32 mouse cellular contexts compared by ENCODE assay signal in the genomic region with DNA sequence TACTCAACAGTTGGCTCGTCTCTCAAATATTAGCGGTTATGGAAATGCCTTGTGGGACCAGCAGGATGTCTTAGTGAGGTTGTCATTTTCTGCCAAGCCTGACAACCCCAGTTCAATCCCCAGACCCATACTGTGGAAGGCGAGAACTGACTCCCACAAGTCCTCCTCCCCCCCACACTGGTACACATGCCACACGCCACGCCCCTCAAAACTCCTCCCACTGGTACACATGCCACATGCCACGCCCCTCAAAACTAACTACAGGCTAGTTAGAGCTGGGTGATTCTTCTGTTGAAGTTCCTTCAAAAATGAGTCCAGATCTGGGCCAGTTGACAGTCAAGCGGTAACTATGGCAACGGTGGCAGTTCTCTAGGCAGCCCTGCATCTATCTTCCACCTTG. TPM values are rescaled to one million over a fixed set of nuclear protein-coding genes. Genes with fewer than 3 reads are reported as not detected.
DNase-seq lines count a peak whose midpoint lies in the region; ATAC-seq and TF ChIP-seq lines count a peak whose summit lies in the region.
"Had no signal": no experiment of that assay in that cellular context is flagged by ENCODE, and none has a peak within 500 bp of the region (broad histone marks: within the 10 kb centered on the region; RNA-seq: fewer than 3 reads in every experiment).

No protein-coding gene starts in this region.

- H3K9ac ChIP-seq in intestine, embryonic 14.5 days (ENCODE audit: low read length) = no peak overlapping the region
- no peak overlapping the region for H3K9ac ChIP-seq in intestine, embryonic 16.5 days (ENCODE audit: low read depth, low read length)
- H3K9ac ChIP-seq in midbrain, embryonic 11.5 days (ENCODE audit: low read length) = no peak overlapping the region
- H3K9ac ChIP-seq in midbrain, embryonic 16.5 days (ENCODE audit: low read depth, low read length) = no peak overlapping the region
- H3K9ac ChIP-seq in stomach, postnatal 0 days (ENCODE audit: low read length) = no peak overlapping the region
- H3K9ac ChIP-seq: embryonic facial prominence, embryonic 12.5 days; forebrain, embryonic 15.5 days; hindbrain, embryonic 12.5 days; limb, embryonic 12.5 days; liver, embryonic 12.5 days; neural tube, embryonic 13.5 days had no signal

- no peaks in the 10 kb centered on the region for H3K27me3 ChIP-seq in intestine, embryonic 14.5 days (replicated peaks; ENCODE audit: control insufficient read depth, insufficient read depth, low read length)
- no peaks in the 10 kb centered on the region for H3K27me3 ChIP-seq in intestine, embryonic 16.5 days (replicated peaks; ENCODE audit: control insufficient read depth, insufficient read depth, low read length)
- no peaks in the 10 kb centered on the region for H3K27me3 ChIP-seq in midbrain, embryonic 11.5 days (ENCODE audit: control insufficient read depth, insufficient read depth, low read length)
- no peaks in the 10 kb centered on the region for H3K27me3 ChIP-seq in midbrain, embryonic 16.5 days (ENCODE audit: control insufficient read depth, insufficient read depth, low read depth, low read length)
- H3K27me3 ChIP-seq in stomach, postnatal 0 days (ENCODE audit: control insufficient read depth, insufficient read depth, low read length) = no peaks in the 10 kb centered on the region
- H3K27me3 ChIP-seq: embryonic facial prominence, embryonic 12.5 days; forebrain, embryonic 15.5 days; hindbrain, embryonic 12.5 days; limb, embryonic 12.5 days; liver, embryonic 12.5 days; neural tube, embryonic 13.5 days had no signal

- no peak overlapping the region for H3K27ac ChIP-seq in intestine, embryonic 14.5 days (ENCODE audit: low read depth)
- no peak overlapping the region for H3K27ac ChIP-seq in intestine, embryonic 16.5 days (ENCODE audit: low read length)
- no peak overlapping the region for H3K27ac ChIP-seq in midbrain, embryonic 11.5 days (ENCODE audit: low read depth, low read length)
- H3K27ac ChIP-seq in midbrain, embryonic 16.5 days (ENCODE audit: low read length) = no peak overlapping the region
- H3K27ac ChIP-seq in stomach, postnatal 0 days (replicated peaks) = no peak overlapping the region
- H3K27ac ChIP-seq: embryonic facial prominence, embryonic 12.5 days; forebrain, embryonic 10.5 days; forebrain, embryonic 15.5 days; hindbrain, embryonic 12.5 days; limb, embryonic 12.5 days; liver, embryonic 12.5 days; neural tube, embryonic 13.5 days had no signal

- H3K4me1 ChIP-seq in intestine, embryonic 14.5 days (replicated peaks; ENCODE audit: control insufficient read depth, insufficient read depth, low read length) = no peaks in the 10 kb centered on the region
- H3K4me1 ChIP-seq in intestine, embryonic 16.5 days (ENCODE audit: control insufficient read depth, insufficient read depth, low read length) = no peaks in the 10 kb centered on the region
- no peaks in the 10 kb centered on the region for H3K4me1 ChIP-seq in midbrain, embryonic 11.5 days (ENCODE audit: control insufficient read depth, insufficient read depth, low read length)
- no peaks in the 10 kb centered on the region for H3K4me1 ChIP-seq in midbrain, embryonic 16.5 days (ENCODE audit: control insufficient read depth, insufficient read depth, low read length)
- H3K4me1 ChIP-seq in stomach, postnatal 0 days (replicated peaks; ENCODE audit: control insufficient read depth, insufficient read depth) = no peaks in the 10 kb centered on the region
- H3K4me1 ChIP-seq: embryonic facial prominence, embryonic 12.5 days; forebrain, embryonic 10.5 days; forebrain, embryonic 15.5 days; hindbrain, embryonic 12.5 days; limb, embryonic 12.5 days; liver, embryonic 12.5 days; neural tube, embryonic 13.5 days had no signal

- TF ChIP-seq EP300 in stomach, postnatal 0 days (optimal IDR thresholded peaks at IDR 0.05) = no peak

- peaks cover 77% of the 10 kb centered on the region for H3K36me3 ChIP-seq in intestine, embryonic 14.5 days (ENCODE audit: control insufficient read depth, insufficient read depth, low read length)
- peaks cover 20% of the 10 kb centered on the region for H3K36me3 ChIP-seq in intestine, embryonic 16.5 days (ENCODE audit: control insufficient read depth, insufficient read depth, low read length)
- peaks cover 25% of the 10 kb centered on the region for H3K36me3 ChIP-seq in midbrain, embryonic 11.5 days (ENCODE audit: control insufficient read depth, insufficient read depth, low read length)
- peaks cover 36% of the 10 kb centered on the region for H3K36me3 ChIP-seq in midbrain, embryonic 16.5 days (ENCODE audit: control insufficient read depth, insufficient read depth, low read length)
- H3K36me3 ChIP-seq in stomach, postnatal 0 days (ENCODE audit: control insufficient read depth, insufficient read depth, low read length) = peaks cover 17% of the 10 kb centered on the region

- no peak for TF ChIP-seq CTCF in stomach, postnatal 0 days (IDR thresholded peaks at IDR 0.05; ENCODE audit: low read depth)

- H3K4me3 ChIP-seq in intestine, embryonic 14.5 days (ENCODE audit: low read depth, low read length) = no peak overlapping the region
- H3K4me3 ChIP-seq in intestine, embryonic 16.5 days (ENCODE audit: low read length) = no peak overlapping the region
- H3K4me3 ChIP-seq in midbrain, embryonic 11.5 days (ENCODE audit: low read depth, low read length) = no peak overlapping the region
- H3K4me3 ChIP-seq in midbrain, embryonic 16.5 days (ENCODE audit: low read depth, low read length) = no peak overlapping the region
- H3K4me3 ChIP-seq in stomach, postnatal 0 days (ENCODE audit: low read depth, low read length) = no peak overlapping the region
- H3K4me3 ChIP-seq: embryonic facial prominence, embryonic 12.5 days; forebrain, embryonic 10.5 days; forebrain, embryonic 15.5 days; hindbrain, embryonic 12.5 days; limb, embryonic 12.5 days; liver, embryonic 12.5 days; neural tube, embryonic 13.5 days had no signal

- H3K9me3 ChIP-seq in intestine, embryonic 14.5 days (ENCODE audit: control insufficient read depth, low read length) = no peaks in the 10 kb centered on the region
- H3K9me3 ChIP-seq in intestine, embryonic 16.5 days (ENCODE audit: control insufficient read depth, low read length) = no peaks in the 10 kb centered on the region
- no peaks in the 10 kb centered on the region for H3K9me3 ChIP-seq in midbrain, embryonic 11.5 days (ENCODE audit: control insufficient read depth, low read length)
- no peaks in the 10 kb centered on the region for H3K9me3 ChIP-seq in midbrain, embryonic 16.5 days (replicated peaks; ENCODE audit: control insufficient read depth, low read length, poor library complexity, severe bottlenecking)
- H3K9me3 ChIP-seq in stomach, postnatal 0 days (ENCODE audit: control insufficient read depth, low read length) = no peaks in the 10 kb centered on the region
- H3K9me3 ChIP-seq: embryonic facial prominence, embryonic 12.5 days; forebrain, embryonic 10.5 days; forebrain, embryonic 15.5 days; G1E; hindbrain, embryonic 12.5 days; limb, embryonic 12.5 days; liver, embryonic 12.5 days; neural tube, embryonic 13.5 days had no signal

- 0 out of 2 replicates have a peak, but pooled peaks have one; percentile 58 for ATAC-seq in intestine, embryonic 14.5 days (replicated peaks; ENCODE audit: low FRiP score, low TSS enrichment, low read depth)
- no peak for ATAC-seq in intestine, embryonic 16.5 days
- no peak for ATAC-seq in midbrain, embryonic 11.5 days (ENCODE audit: low FRiP score)
- no peak for ATAC-seq in midbrain, embryonic 16.5 days
- 0 out of 2 replicates have a peak, but pooled peaks have one; percentile 28 for ATAC-seq in granulocyte monocyte progenitor cell, adult 5-6 weeks (replicated peaks; ENCODE audit: poor library complexity, severe bottlenecking)
- no peak for ATAC-seq in stomach, postnatal 0 days (ENCODE audit: low FRiP score, low TSS enrichment)
- ATAC-seq in erythroid progenitor cell, adult 5-6 weeks (replicated peaks; ENCODE audit: low FRiP score, poor library complexity, severe bottlenecking) = no peak
- ATAC-seq: forebrain, embryonic 15.5 days; liver, embryonic 12.5 days; lung, postnatal 0 days had no signal

- no peak overlapping the region for H3K4me2 ChIP-seq in intestine, embryonic 14.5 days (ENCODE audit: low read length)
- H3K4me2 ChIP-seq in intestine, embryonic 16.5 days (ENCODE audit: low read depth, low read length) = no peak overlapping the region
- no peak overlapping the region for H3K4me2 ChIP-seq in midbrain, embryonic 11.5 days
- H3K4me2 ChIP-seq in midbrain, embryonic 16.5 days (ENCODE audit: low read length) = no peak overlapping the region
- H3K4me2 ChIP-seq in stomach, postnatal 0 days (replicated peaks; ENCODE audit: low read depth) = no peak overlapping the region
- H3K4me2 ChIP-seq: embryonic facial prominence, embryonic 12.5 days; forebrain, embryonic 15.5 days; heart, embryonic 11.5 days; hindbrain, embryonic 12.5 days; limb, embryonic 12.5 days; liver, embryonic 12.5 days; neural tube, embryonic 13.5 days had no signal

- no peak for DNase-seq in intestine, embryonic 14.5 days (ENCODE audit: low spot score)
- peak; percentile 81 for DNase-seq in midbrain, embryonic 11.5 days (ENCODE audit: low spot score, missing footprints)
- DNase-seq in stomach, postnatal 0 days (ENCODE audit: low spot score) = peak; percentile 26
- DNase-seq: adrenal gland, postnatal 10 days; B cell, adult 2 months; cerebellum, adult 11 months; cerebellum, adult 9-10 months; cerebellum, postnatal 36 days; gastrocnemius, postnatal 10 days; heart, postnatal 36 days; kidney, adult 8-10 months; kidney, postnatal 10 days; layer of hippocampus, adult 9-11 months; lung, adult 18-20 months; lung, postnatal 4 days; right cerebral cortex, postnatal 14 days; thymus, adult 18-20 months; thymus, postnatal 25 days had no signal

- WGBS in intestine, embryonic 14.5 days = 96% methylated on average over 8 of the region's 8 CpGs
- WGBS in intestine, embryonic 16.5 days = 90% methylated on average over 8 of the region's 8 CpGs
- WGBS in midbrain, embryonic 11.5 days = 92% methylated on average over 8 of the region's 8 CpGs
- WGBS in midbrain, embryonic 16.5 days = 92% methylated on average over 8 of the region's 8 CpGs
- 95% methylated on average over 8 of the region's 8 CpGs for WGBS in stomach, postnatal 0 days

RNA-seq across cellular contexts. Expression of a gene that starts 16.5 kb away (rescaled TPM):
- polyA plus RNA-seq in intestine, embryonic 14.5 days (2014; fragmentation: Nextera tagmentation; extraction: Ambion mirVana) = 152 and 162 TPM in 2 replicates
- 102 TPM in 2 replicates for polyA plus RNA-seq in intestine, embryonic 16.5 days (2015; fragmentation: Nextera tagmentation; extraction: Ambion mirVana)
- polyA plus RNA-seq in midbrain, embryonic 11.5 days (2014; fragmentation: Nextera tagmentation; extraction: Ambion mirVana) = 340 and 352 TPM in 2 replicates
- 147 and 161 TPM in 2 replicates for polyA plus RNA-seq in midbrain, embryonic 16.5 days (2015; fragmentation: Nextera tagmentation; extraction: Ambion mirVana)
- total RNA-seq in granulocyte monocyte progenitor cell, adult 5-6 weeks (2014; fragmentation: Nextera tagmentation) = 48.9 and 76.4 TPM in 2 replicates
- 97.3 and 102 TPM in 2 replicates for total RNA-seq in granulocyte monocyte progenitor cell, adult 5-6 weeks (2017)
- polyA plus RNA-seq in stomach, postnatal 0 days (2015; fragmentation: Nextera tagmentation; extraction: Ambion mirVana) = 56.9 and 60.2 TPM in 2 replicates
- 12.6 and 25.2 TPM in 2 replicates for total RNA-seq in erythroid progenitor cell, adult 5-6 weeks (2015; ENCODE audit: low replicate concordance)
- total RNA-seq in erythroid progenitor cell, adult 5-6 weeks (2017; ENCODE audit: low replicate concordance) = 27.1 and 27.9 TPM in 2 replicates

RNA-seq across cellular contexts. Expression of a gene that starts 23.1 kb away (rescaled TPM):
- polyA plus RNA-seq in intestine, embryonic 14.5 days (2014; fragmentation: Nextera tagmentation; extraction: Ambion mirVana) = 65.8 and 67.6 TPM in 2 replicates
- polyA plus RNA-seq in intestine, embryonic 16.5 days (2015; fragmentation: Nextera tagmentation; extraction: Ambion mirVana) = 57.3 and 59.6 TPM in 2 replicates
- polyA plus RNA-seq in midbrain, embryonic 11.5 days (2014; fragmentation: Nextera tagmentation; extraction: Ambion mirVana) = 35.9 and 39.7 TPM in 2 replicates
- polyA plus RNA-seq in midbrain, embryonic 16.5 days (2015; fragmentation: Nextera tagmentation; extraction: Ambion mirVana) = 35.4 and 35.5 TPM in 2 replicates
- total RNA-seq in granulocyte monocyte progenitor cell, adult 5-6 weeks (2014; fragmentation: Nextera tagmentation) = 67.2 and 73.5 TPM in 2 replicates
- total RNA-seq in granulocyte monocyte progenitor cell, adult 5-6 weeks (2017) = 75.8 and 104 TPM in 2 replicates
- 37.5 and 38.0 TPM in 2 replicates for polyA plus RNA-seq in stomach, postnatal 0 days (2015; fragmentation: Nextera tagmentation; extraction: Ambion mirVana)
- total RNA-seq in erythroid progenitor cell, adult 5-6 weeks (2015; ENCODE audit: low replicate concordance) = not detected in 2 replicates
- 11.3 TPM in 1 of 2 replicates, not detected in the other for total RNA-seq in erythroid progenitor cell, adult 5-6 weeks (2017; ENCODE audit: low replicate concordance)

RNA-seq across cellular contexts. Expression of a gene that starts 44.4 kb away (rescaled TPM):
- 5.3 and 7.5 TPM in 2 replicates for polyA plus RNA-seq in intestine, embryonic 14.5 days (2014; fragmentation: Nextera tagmentation; extraction: Ambion mirVana)
- polyA plus RNA-seq in intestine, embryonic 16.5 days (2015; fragmentation: Nextera tagmentation; extraction: Ambion mirVana) = 5.0 and 6.8 TPM in 2 replicates
- polyA plus RNA-seq in midbrain, embryonic 11.5 days (2014; fragmentation: Nextera tagmentation; extraction: Ambion mirVana) = 2.4 and 3.3 TPM in 2 replicates
- 0.63 and 0.68 TPM in 2 replicates for polyA plus RNA-seq in midbrain, embryonic 16.5 days (2015; fragmentation: Nextera tagmentation; extraction: Ambion mirVana)
- 1.6 TPM in 1 of 2 replicates, not detected in the other for total RNA-seq in granulocyte monocyte progenitor cell, adult 5-6 weeks (2014; fragmentation: Nextera tagmentation)
- total RNA-seq in granulocyte monocyte progenitor cell, adult 5-6 weeks (2017) = 1.8 and 2.5 TPM in 2 replicates
- 3.0 TPM in 2 replicates for polyA plus RNA-seq in stomach, postnatal 0 days (2015; fragmentation: Nextera tagmentation; extraction: Ambion mirVana)
- total RNA-seq in erythroid progenitor cell, adult 5-6 weeks (2015; ENCODE audit: low replicate concordance) = not detected in 2 replicates
- not detected in 2 replicates for total RNA-seq in erythroid progenitor cell, adult 5-6 weeks (2017; ENCODE audit: low replicate concordance)
- polyA plus RNA-seq: G1E had no signal

RNA-seq across cellular contexts. Expression of a gene that starts 49.9 kb away (rescaled TPM):
- polyA plus RNA-seq in intestine, embryonic 14.5 days (2014; fragmentation: Nextera tagmentation; extraction: Ambion mirVana) = 26.3 and 31.5 TPM in 2 replicates
- polyA plus RNA-seq in intestine, embryonic 16.5 days (2015; fragmentation: Nextera tagmentation; extraction: Ambion mirVana) = 28.2 and 29.0 TPM in 2 replicates
- polyA plus RNA-seq in midbrain, embryonic 11.5 days (2014; fragmentation: Nextera tagmentation; extraction: Ambion mirVana) = 34.4 and 35.2 TPM in 2 replicates
- 39.2 and 47.9 TPM in 2 replicates for polyA plus RNA-seq in midbrain, embryonic 16.5 days (2015; fragmentation: Nextera tagmentation; extraction: Ambion mirVana)
- total RNA-seq in granulocyte monocyte progenitor cell, adult 5-6 weeks (2014; fragmentation: Nextera tagmentation) = 14.8 and 31.5 TPM in 2 replicates
- 19.6 and 22.1 TPM in 2 replicates for total RNA-seq in granulocyte monocyte progenitor cell, adult 5-6 weeks (2017)
- 18.8 and 19.2 TPM in 2 replicates for polyA plus RNA-seq in stomach, postnatal 0 days (2015; fragmentation: Nextera tagmentation; extraction: Ambion mirVana)
- 10.1 and 24.7 TPM in 2 replicates for total RNA-seq in erythroid progenitor cell, adult 5-6 weeks (2015; ENCODE audit: low replicate concordance)
- total RNA-seq in erythroid progenitor cell, adult 5-6 weeks (2017; ENCODE audit: low replicate concordance) = 2.5 and 10.1 TPM in 2 replicates

Comparison
In these comparisons a context has a peak if more than half of its experiments do, and no peak if none do; other contexts are left out.
1. ATAC-seq: peak in intestine, embryonic 14.5 days (single experiment) and granulocyte monocyte progenitor cell, adult 5-6 weeks (single experiment); none in intestine, embryonic 16.5 days (single experiment), midbrain, embryonic 11.5 days (single experiment), midbrain, embryonic 16.5 days (single experiment), stomach, postnatal 0 days (single experiment) and erythroid progenitor cell, adult 5-6 weeks (single experiment).